In the genomic region with DNA sequence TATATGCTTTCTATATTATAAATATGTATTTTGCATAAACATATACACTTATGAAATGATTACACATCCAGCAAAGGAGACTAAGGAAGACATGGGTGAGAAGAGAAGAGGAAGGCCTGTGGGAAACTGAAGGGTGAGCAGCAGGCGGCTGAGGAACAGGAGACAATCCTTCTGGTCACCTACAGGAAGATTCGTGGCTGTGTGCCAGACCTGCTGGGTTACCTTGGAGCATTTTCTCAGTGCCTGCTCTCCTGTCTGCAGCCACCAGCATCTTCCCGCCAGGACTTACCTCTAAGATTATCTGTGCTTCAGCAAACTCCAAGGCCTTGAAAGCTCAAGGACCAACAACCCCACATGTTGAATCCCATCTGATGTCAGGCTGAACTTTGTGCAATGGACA, we compare ENCODE assay signal across 3 mouse cellular contexts.
"Had no signal": no experiment of that assay in that cellular context is flagged by ENCODE, and none has a peak within 500 bp of the region (broad histone marks: within the 10 kb centered on the region; RNA-seq: fewer than 3 reads in every experiment).

No protein-coding gene starts in this region.

- DNase-seq: kidney, adult 9 months; lung, embryonic 14.5 days; lung, postnatal 14 days had no signal
